Mouse (Mus musculus): ENCODE results near the gene Slc22a2. TPM values are rescaled to one million over a fixed set of nuclear protein-coding genes. Genes with fewer than 3 reads are reported as not detected.

Gene Slc22a2
- polyA plus RNA-seq, 1 experiment from 2014 or later = not detected

- H3K4me2 ChIP-seq = no peak overlapping the region
- WGBS = 73% methylated on average over 4 of the region's 4 CpGs
- H3K9me3 ChIP-seq = no peaks in the 10 kb centered on the region
- no peak overlapping the region for H3K9ac ChIP-seq
- no peaks in the 10 kb centered on the region for H3K27me3 ChIP-seq
- ATAC-seq (ENCODE audit: low FRiP score) = no peak
- H3K4me3 ChIP-seq (replicated peaks) = no peak overlapping the region
- H3K27ac ChIP-seq = no peak overlapping the region
- 0 out of 2 replicates have a peak, but pooled peaks cover 3% of the 10 kb centered on the region for H3K4me1 ChIP-seq
- H3K36me3 ChIP-seq (replicated peaks) = no peaks in the 10 kb centered on the region
Measured at GRCm38 (mm10) chr17:12590911-12591625, 7.1 kb downstream of the Slc22a2 start.

GRCm38 (mm10) chr17:12595846-12596515, 12.0 kb downstream of the Slc22a2 start:
- Histone ChIP-seq H3K4me2 (no peak overlapping the region), H3K9me3 (peaks cover 6% of the 10 kb centered on the region; the same call in 1 of the 2 replicates), H3K27ac (no peak overlapping the region), H3K27me3 (no peaks in the 10 kb centered on the region), H3K36me3 (replicated peaks) (no peaks in the 10 kb centered on the region), H3K9ac (no peak overlapping the region), H3K4me3 (replicated peaks) (no peak overlapping the region), H3K4me1 (no peaks in the 10 kb centered on the region)
- ATAC-seq (ENCODE audit: low FRiP score) = no peak
- WGBS = 81% methylated on average over 12 of the region's 13 CpGs

- no peak overlapping the region for H3K4me3 ChIP-seq (replicated peaks)
- H3K9ac ChIP-seq = no peak overlapping the region
- no peaks in the 10 kb centered on the region for H3K4me1 ChIP-seq
- H3K9me3 ChIP-seq = no peaks in the 10 kb centered on the region
- no peak overlapping the region for H3K27ac ChIP-seq
- no peaks in the 10 kb centered on the region for H3K27me3 ChIP-seq
- 88% methylated on average over 1 of the region's 1 CpGs for WGBS
- H3K36me3 ChIP-seq (replicated peaks) = no peaks in the 10 kb centered on the region
- no peak overlapping the region for H3K4me2 ChIP-seq
- no peak for ATAC-seq (ENCODE audit: low FRiP score)
Measured at GRCm38 (mm10) chr17:12606634-12607033, 22.7 kb downstream of the Slc22a2 start.

GRCm38 (mm10) chr17:12607202-12607601, 23.3 kb downstream of the Slc22a2 start:
- no peaks in the 10 kb centered on the region for H3K4me1 ChIP-seq
- no peak for ATAC-seq (ENCODE audit: low FRiP score)
- no peaks in the 10 kb centered on the region for H3K9me3 ChIP-seq
- H3K4me3 ChIP-seq (replicated peaks) = no peak overlapping the region
- no peak overlapping the region for H3K27ac ChIP-seq
- no peak overlapping the region for H3K4me2 ChIP-seq
- H3K27me3 ChIP-seq = no peaks in the 10 kb centered on the region
- H3K9ac ChIP-seq = no peak overlapping the region
- H3K36me3 ChIP-seq (replicated peaks) = no peaks in the 10 kb centered on the region

- no peak overlapping the region for H3K9ac ChIP-seq
- WGBS = 89% methylated on average over 15 of the region's 15 CpGs
- H3K27me3 ChIP-seq = no peaks in the 10 kb centered on the region
- H3K4me2 ChIP-seq = no peak overlapping the region
- no peak overlapping the region for H3K4me3 ChIP-seq (replicated peaks)
- H3K36me3 ChIP-seq (replicated peaks) = no peaks in the 10 kb centered on the region
- no peaks in the 10 kb centered on the region for H3K9me3 ChIP-seq
- no peak overlapping the region for H3K27ac ChIP-seq
- ATAC-seq (ENCODE audit: low FRiP score) = no peak
- no peaks in the 10 kb centered on the region for H3K4me1 ChIP-seq
Measured at GRCm38 (mm10) chr17:12614511-12615385, 30.8 kb downstream of the Slc22a2 start.

GRCm38 (mm10) chr17:12615429-12615828, 31.5 kb downstream of the Slc22a2 start:
- Histone ChIP-seq H3K9me3 (no peaks in the 10 kb centered on the region), H3K4me3 (replicated peaks) (no peak overlapping the region), H3K4me1 (no peaks in the 10 kb centered on the region), H3K9ac (no peak overlapping the region), H3K27me3 (no peaks in the 10 kb centered on the region), H3K27ac (no peak overlapping the region), H3K36me3 (replicated peaks) (no peaks in the 10 kb centered on the region), H3K4me2 (no peak overlapping the region)
- no peak for ATAC-seq (ENCODE audit: low FRiP score)
- 71% methylated on average over 4 of the region's 4 CpGs for WGBS

DNA sequence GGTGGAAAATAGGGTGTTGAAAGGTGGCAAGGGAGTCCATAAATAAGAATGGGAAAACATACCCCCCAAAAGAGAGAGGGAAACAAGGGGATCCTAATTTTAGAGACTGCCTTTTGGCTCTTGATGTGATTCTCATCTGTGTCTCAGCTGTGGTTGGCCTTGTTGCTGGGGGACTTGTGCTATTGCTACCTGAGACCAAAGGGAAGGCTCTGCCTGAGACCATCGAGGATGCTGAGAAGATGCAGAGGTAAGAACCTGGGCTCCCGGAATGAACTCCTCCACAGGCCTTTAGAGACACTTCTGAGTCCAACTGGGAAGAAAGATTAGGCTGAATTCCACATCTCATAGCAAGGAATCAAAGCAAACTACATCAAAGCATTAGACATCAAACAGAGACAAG, 35.7 kb downstream of the Slc22a2 start:
- no peak overlapping the region for H3K9ac ChIP-seq
- 92% methylated on average over 2 of the region's 2 CpGs for WGBS
- no peak for ATAC-seq (ENCODE audit: low FRiP score)
- no peak overlapping the region for H3K4me2 ChIP-seq
- no peak overlapping the region for H3K4me3 ChIP-seq (replicated peaks)
- no peaks in the 10 kb centered on the region for H3K36me3 ChIP-seq (replicated peaks)
- no peak overlapping the region for H3K27ac ChIP-seq
- no peaks in the 10 kb centered on the region for H3K4me1 ChIP-seq
- H3K9me3 ChIP-seq = no peaks in the 10 kb centered on the region
- no peaks in the 10 kb centered on the region for H3K27me3 ChIP-seq

DNA sequence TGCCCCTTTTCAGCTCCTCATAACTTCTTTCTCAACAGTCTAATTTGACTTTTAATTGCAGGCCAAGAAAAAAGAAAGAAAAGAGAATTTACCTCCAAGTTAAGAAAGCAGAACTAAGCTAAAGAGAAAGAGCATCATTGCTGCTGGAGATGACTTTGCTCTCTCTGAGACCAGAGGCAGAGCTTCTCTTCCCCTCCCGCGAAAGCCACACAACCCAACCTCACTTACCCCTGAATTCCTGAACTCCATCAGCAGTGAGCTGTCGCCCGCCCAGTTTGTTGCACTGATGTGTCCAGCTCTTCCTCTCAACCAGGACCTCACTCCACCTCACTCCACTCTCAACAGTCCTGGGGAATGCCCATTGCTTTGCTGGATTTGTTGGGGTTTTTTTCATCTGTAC, 44.1 kb downstream of the Slc22a2 start:
- 86% methylated on average over 4 of the region's 4 CpGs for WGBS

DNA sequence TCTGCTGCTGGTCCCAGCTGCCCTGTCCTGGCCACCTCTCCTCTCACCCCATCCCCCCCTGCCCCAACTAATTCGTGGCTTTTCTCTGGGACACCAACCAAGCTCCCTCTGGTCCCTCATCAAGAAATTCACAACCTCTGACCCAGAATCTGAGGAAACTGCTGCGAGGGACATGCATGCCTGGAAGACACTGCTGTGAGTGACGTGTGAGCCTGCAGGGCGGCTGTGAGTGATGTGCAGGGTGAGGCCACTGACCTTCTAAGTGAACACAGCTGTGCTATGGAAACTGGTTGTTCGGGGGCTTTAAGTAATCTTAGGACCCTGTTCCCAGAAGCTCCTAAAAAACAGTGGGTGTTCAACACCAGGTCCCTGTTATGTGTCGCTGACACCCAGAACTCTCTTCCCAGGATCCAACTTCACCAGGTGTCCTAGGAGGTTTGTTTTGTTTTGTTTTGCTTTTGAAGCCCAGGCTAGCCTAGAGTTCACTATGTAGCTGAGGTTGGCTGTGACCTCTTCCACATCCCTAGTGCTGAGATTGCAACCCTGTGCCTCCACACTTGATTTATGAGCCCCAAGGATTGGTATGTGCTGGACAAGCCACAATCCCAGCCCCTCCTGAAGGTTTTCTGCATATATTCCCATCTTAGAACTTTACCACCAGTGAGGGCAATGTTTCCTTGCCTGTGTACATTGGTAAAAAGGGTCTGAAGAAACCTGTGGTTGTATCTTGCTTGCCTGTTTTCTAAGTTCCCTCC, 47.2 kb downstream of the Slc22a2 start:
- H3K27me3 ChIP-seq = peaks cover 5% of the 10 kb centered on the region
- H3K9ac ChIP-seq = no peak overlapping the region
- no peaks in the 10 kb centered on the region for H3K36me3 ChIP-seq (replicated peaks)
- no peak overlapping the region for H3K4me2 ChIP-seq
- H3K4me1 ChIP-seq = peaks cover 3% of the 10 kb centered on the region; the same call in 1 of the 2 replicates
- H3K4me3 ChIP-seq (replicated peaks) = no peak overlapping the region
- ATAC-seq (ENCODE audit: low FRiP score) = no peak
- peaks cover under 1% of the 10 kb centered on the region; the same call in 1 of the 2 replicates for H3K9me3 ChIP-seq
- no peak overlapping the region for H3K27ac ChIP-seq
- 66% methylated on average over 6 of the region's 6 CpGs for WGBS

More for the DNA sequence above, 44.1 kb downstream of the Slc22a2 start:
- Histone ChIP-seq H3K36me3 (replicated peaks) (no peaks in the 10 kb centered on the region), H3K9me3 (peaks cover 13% of the 10 kb centered on the region), H3K27me3 (no peaks in the 10 kb centered on the region), H3K9ac (no peak overlapping the region), H3K4me2 (no peak overlapping the region), H3K4me3 (replicated peaks) (no peak overlapping the region), H3K27ac (no peak overlapping the region), H3K4me1 (peaks cover 3% of the 10 kb centered on the region; the same call in 1 of the 2 replicates)
- ATAC-seq (ENCODE audit: low FRiP score) = no peak

DNA sequence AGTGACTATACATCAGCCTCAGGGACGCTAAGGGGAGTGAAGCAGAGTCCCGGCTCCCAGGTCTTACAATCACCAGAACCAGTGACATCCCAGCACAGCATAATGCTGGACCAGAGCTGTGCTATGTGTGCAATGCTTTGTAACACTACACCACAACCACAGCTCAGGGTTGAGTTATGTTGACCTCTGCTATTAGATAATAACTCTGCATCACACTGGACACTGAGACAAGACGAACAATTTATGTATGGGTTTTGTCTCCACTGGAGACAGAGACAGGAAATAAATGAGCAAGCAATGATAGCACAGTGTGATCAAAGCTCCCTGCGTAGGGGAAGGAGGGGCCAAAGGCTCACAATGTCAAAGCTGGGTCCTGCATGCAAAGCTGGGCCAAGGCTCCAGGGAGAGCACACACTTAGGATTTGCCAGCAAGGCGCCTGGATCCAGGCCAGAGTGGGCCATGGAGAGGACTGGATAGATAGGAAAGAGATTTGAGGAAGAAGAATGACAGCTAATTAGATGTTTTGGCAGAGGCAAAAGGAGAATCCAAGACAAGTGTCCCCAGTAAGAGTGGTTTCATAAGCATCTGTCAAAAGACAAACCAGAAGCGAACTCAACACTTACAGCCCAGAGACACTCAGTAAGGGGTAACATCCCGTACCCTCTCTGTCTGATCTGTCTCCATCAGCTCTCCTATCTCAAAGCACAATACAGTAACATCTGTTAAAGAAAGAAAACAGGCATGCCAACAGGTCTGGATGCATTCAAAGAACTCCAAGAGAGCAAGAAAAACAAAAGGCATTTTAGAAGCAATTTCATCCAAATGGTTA, 48.1 kb downstream of the Slc22a2 start:
- Histone ChIP-seq H3K9me3 (no peaks in the 10 kb centered on the region), H3K4me3 (replicated peaks) (no peak overlapping the region), H3K4me2 (no peak overlapping the region), H3K36me3 (replicated peaks) (no peaks in the 10 kb centered on the region), H3K9ac (no peak overlapping the region), H3K27ac (no peak overlapping the region), H3K4me1 (peaks cover 3% of the 10 kb centered on the region; the same call in 1 of the 2 replicates), H3K27me3 (peaks cover 5% of the 10 kb centered on the region)
- ATAC-seq (ENCODE audit: low FRiP score) = no peak
- 64% methylated on average over 7 of the region's 7 CpGs for WGBS

DNA sequence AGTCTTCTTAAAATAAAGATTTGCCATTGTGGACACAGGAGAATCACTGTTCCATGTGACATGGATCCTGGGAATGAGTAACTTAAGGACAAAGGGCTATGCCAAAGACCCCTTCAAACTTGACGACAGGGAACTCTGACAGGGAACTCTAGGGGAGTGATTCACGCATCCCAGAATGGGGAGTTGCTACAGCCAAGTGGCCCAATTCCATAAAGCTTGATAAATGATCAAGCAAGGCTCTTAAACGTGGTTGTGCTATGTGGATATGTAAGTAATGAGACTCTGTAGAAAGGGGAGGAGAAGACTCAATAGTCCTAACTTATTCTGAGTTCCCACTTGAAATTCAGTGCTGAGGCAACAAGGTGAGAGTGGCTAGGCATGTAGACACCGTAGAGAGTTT, 50.9 kb downstream of the Slc22a2 start:
- Histone ChIP-seq H3K4me1 (peaks cover 3% of the 10 kb centered on the region; the same call in 1 of the 2 replicates), H3K9me3 (no peaks in the 10 kb centered on the region), H3K36me3 (replicated peaks) (no peaks in the 10 kb centered on the region), H3K27ac (no peak overlapping the region), H3K4me2 (no peak overlapping the region), H3K9ac (no peak overlapping the region), H3K4me3 (replicated peaks) (no peak overlapping the region), H3K27me3 (peaks cover 5% of the 10 kb centered on the region)
- no peak for ATAC-seq (ENCODE audit: low FRiP score)
- WGBS = 79% methylated on average over 4 of the region's 4 CpGs

Data from forebrain, embryonic 12.5 days (tissue).